Mouse (Mus musculus) CD4-positive, CD25-positive, alpha-beta regulatory T cell, adult 2 months (primary cell): ENCODE results near the gene Rnd1.

Experiments used
- DNase-seq: peaks from one replicate; pipeline ENCODE4 v3.0.0-alpha.2; 2012; ENCODE audit warnings: low read depth, low spot score

Rnd1 gene

DNA sequence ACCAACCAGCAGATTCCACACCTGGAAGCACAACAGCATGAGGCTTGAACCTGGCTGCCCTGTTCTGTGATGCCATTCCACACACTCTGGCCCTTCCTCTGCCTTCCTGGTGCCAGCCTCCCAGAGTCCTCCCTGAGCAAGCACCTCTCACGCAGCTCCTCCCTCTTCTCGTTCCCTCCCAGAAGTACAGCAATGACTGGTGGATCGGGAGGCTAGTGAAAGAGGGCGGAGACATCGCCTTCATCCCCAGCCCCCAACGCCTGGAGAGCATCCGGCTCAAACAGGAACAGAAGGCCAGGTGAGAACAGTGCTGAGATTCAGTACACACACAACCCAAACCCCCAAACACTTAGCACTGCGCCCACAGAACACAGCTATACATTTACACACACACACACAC, 37.1 kb downstream of the Rnd1 start:
- DNase-seq: no peak

- DNase-seq: no peak
Measured at GRCm38 (mm10) chr15:98637155-98637554, 40.1 kb downstream of the Rnd1 start.

DNA sequence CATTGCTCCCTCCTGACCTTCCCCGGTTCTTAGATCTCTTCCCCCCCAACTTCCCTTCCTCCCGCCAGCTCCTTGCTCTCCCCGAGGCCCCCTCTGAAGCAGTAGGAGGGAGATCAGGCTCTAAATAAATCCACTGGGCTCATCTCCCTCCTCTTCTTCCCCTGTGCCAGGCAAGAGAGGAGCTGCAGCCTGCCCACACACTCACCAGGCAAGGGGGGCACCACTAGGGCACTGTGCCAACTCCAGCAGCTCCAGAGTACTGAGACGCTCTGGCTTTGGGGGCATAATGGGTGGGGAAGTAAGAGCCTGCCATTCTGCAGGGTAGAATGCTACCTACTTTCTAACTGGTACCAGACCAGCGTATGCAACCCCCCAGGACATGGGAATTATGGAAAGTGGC, 40.7 kb downstream of the Rnd1 start:
- no peak for DNase-seq

DNA sequence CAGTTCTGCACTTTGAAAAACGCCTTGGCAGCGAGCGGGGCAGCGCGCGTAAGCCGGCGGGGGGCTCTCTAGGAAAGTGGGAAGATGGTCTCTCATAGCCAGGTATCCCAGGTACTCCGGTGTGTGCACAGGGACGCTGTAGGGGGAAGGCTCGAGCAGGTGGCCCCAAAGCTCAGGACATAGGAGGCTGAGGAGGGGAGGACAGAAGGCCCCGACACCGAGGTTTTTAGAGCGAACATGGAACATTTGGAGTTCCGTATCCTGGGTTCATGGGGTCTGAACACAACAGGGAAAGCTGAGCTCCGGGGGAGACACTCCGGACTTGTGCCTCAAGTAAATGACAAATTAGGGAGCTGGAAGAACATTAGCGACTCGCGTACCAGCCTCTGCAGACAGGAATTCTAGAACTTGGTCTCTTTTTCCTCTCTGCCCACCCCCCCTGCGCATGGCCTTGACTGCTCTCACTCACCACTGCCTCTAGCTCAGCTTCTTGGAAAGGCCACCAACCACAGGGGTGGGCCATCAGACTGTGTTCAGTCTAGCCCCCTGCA, 41.9 kb downstream of the Rnd1 start:
- DNase-seq: no peak

DNA sequence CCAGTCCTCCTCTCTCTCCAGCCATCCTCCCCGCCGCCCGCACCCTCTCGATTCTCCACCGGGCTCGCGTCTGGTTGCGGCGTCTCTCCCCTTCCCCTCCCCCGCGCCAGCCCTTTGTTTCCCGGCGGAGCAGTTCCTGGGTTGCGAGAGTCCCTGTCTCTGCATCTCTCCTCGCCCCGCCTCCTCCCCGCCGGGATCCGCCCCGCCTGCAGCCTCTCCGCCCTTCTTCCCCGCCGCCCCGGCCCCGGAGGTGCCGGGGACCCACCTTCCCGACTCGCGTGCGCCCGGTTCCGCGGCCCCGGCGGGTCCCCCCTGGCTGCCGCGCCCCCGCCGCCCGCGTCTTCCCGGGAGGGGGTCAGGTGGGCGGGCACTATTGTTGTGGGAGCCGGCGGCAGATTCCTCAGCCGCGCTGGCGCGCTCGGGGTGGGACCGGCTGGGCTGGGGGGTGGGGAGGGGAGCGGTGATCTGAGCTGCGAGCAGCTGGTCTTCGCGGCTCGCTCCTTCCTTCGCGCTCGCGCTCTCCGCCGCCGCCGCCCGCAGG, 42.6 kb downstream of the Rnd1 start:
- DNase-seq: peak; percentile 73

DNA sequence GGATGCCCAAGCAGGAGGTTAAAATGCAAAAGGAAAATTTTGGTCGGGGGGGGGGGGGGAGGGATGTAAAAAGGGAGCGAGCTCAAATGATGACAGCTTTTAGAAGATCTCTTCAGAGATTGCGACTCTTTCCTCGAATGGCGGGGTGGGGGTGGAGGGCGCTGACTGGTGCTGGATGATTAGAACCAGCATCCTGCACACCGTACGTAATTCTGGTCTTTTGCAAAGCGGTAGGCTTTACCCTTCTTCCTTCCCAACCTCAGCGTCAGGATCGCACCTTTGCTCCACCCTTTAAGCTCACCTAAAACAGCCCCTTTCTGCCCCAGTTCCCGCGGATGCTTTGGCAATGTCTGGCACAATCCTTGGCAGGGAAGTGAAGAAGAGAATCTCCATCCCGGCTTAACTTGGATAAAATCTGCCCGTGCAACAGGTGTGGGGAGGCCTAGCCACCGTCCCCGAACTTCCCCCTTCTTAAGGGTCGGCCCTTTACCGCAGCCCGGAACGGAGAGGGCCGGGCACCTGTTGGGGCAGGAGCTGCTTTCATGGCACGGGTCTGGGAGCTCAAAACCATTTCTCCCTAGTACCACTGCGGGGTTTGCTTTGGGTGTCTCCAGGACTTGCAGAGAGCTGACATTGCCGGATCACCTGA, 43.3 kb downstream of the Rnd1 start:
- peak; percentile 49 for DNase-seq

DNA sequence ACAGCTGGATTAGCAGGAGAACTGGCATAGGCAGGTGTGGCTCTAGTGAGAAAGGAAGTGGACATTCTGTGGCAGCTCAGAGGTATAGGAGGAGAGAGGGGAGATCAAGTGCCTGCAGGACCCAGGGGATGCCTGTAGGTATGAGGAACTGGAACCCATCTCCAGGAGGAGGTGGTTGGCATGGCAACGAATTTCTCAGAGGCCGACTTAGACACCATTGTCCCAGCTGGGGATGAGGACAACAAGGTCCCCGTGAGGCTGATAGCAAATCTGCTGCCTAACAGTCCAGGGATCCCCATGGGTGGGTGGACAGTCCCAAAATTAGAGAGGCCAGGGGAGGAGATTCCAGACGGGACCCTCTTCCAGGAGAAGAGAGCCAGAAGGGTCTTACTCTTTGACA, 44.3 kb downstream of the Rnd1 start:
- peak; percentile 31 for DNase-seq

GRCm38 (mm10) chr15:98632107-98632744, 45.0 kb downstream of the Rnd1 start:
- peak; percentile 22 for DNase-seq

DNA sequence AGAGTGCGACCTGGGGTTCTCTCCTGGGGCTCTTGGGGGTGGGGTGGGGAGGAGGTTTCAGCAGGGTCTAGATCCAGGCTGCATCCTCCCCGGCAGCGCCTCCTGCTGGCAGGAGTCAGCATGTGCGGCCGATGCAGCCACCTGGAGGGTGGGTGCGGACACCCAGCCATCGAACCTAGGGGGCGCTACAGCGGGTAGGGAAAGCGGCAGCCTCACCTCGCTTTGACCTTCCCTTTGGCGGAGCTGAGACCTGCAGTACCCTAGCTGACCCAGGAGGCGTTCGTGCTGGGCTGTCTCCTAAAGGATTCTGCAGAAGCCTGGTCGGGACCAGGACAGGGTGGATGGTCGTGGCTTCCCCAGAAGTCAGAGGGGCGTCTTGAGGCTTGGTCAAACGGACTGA, 45.8 kb downstream of the Rnd1 start:
- peak; percentile 88 for DNase-seq

GRCm38 (mm10) chr15:98630540-98630939, 46.7 kb downstream of the Rnd1 start, which contains the start of gene Cacnb3:
Gene Cacnb3 (plus strand): TSS chr15:98630840.
- DNase-seq: no peak

GRCm38 (mm10) chr15:98629464-98629863, 47.8 kb downstream of the Rnd1 start:
- DNase-seq: no peak

- peak; percentile 46 for DNase-seq
Measured at GRCm38 (mm10) chr15:98628589-98629254, 48.5 kb downstream of the Rnd1 start.

- no peak for DNase-seq
Measured at GRCm38 (mm10) chr15:98626487-98627212, 50.6 kb downstream of the Rnd1 start.

- DNase-seq: no peak
Measured at GRCm38 (mm10) chr15:98626078-98626477, 51.2 kb downstream of the Rnd1 start.

DNA sequence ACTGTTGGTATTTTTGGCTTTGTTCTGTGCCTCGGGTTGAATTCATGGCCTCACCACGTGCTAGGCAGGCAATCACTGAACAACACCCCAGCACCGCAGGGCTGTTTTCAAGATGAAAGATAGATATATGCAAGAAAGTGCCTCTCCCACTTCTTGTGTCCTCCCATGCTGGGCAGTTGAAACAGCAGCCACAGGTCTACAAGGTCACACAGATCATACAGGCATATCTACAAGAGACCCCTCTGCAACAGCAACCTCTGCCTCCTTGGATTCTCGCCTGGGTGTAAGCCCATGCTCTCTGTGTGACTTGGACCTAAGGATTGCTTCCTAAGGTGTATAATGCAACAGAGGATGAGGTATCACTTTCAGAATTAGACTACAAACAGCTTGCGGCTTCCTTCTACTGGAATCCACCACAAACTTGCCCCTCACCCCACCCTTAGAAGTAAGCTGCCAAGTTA, 53.9 kb downstream of the Rnd1 start:
- peak; percentile 46 for DNase-seq

DNA sequence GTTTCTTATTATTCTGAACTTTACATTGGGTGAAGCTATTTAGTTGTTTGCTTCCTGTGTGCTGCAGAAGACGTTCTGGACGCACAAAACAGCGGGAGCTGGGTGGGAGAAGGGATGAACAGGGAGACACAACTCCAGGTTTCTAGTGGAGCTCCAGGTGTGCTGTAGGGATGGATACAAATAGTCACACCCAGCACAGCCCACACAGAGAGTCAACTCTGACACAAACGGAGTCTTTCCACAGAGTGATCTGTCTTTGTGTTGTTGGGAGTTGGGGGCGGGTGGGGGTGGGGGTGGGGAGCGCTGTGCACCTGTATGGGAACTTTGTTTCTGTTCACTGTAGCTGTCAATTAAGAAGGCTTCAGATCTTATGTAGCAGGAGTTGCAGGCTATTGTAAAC, 54.5 kb downstream of the Rnd1 start:
- DNase-seq: no peak

- peak; percentile 43 for DNase-seq
Measured at GRCm38 (mm10) chr15:98622199-98622598, 55.1 kb downstream of the Rnd1 start.

DNA sequence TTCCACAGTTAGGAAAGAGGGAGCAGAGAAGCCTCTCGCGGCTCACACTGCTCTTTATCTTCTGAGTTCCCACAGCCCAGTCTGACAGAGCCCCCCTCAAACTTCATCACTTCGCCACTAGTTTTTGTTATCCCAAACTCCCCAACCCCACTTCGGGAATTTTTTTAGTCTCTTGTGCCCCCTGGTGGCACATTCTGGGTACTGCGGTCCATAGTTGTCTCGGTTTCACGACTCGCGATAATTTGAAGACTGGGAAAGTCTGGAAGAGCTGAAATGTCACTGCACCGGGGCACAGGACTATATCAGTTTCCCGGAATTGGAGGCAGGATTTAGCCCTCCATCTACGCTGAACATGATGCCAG, 60.1 kb downstream of the Rnd1 start:
- DNase-seq: peak; percentile 72

GRCm38 (mm10) chr15:98616362-98617175, 60.7 kb downstream of the Rnd1 start:
- no peak for DNase-seq

- DNase-seq: no peak
Measured at GRCm38 (mm10) chr15:98615751-98616150, 61.5 kb downstream of the Rnd1 start.

DNA sequence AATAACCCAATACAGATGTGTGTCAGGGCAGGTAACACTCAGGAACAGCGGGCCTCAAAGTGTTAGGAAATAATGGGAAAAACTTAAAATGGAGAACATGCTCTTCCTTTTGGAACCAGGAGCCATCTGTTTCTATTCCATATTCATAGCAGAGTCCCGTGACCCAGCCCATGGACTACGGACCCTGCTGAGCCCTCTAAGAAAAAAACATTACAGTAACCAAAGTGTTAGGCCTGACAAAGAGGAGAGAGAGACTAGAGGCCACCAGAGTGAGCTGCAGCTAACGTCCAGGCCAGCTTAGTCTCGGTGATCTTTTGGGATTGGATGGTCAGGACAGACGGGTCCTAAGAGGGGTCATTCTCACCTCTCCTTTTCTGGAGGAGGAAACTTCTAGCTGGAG, 62.3 kb downstream of the Rnd1 start:
- DNase-seq: no peak
